ENCODE assay signal across 9 mouse cellular contexts in the genomic region with DNA sequence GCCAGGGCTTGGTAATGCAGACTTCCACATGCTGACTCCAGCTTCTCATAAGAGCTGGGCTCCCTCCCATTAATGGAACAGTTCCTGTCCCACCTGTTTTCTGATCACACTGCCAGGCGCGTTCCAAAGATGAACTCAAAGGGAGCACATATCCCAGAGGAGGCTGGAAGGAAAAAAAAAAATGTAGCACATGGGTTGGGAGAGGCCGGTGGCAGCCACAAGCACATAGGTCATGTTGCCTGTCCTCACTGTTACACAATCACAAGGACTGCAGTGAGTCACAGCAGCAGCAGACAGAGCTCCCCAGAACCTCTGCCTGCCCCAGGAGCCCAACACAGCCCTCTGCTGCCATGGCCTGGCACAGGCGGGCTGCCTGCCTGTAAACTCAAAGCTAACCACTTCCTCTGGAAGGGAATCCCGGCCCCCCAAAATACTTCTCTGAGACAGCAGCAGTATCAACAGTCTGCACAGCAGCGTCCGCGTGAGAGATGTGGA.
DNase-seq lines count a peak whose midpoint lies in the region; ATAC-seq lines count a peak whose summit lies in the region.
"Had no signal": no experiment of that assay in that cellular context is flagged by ENCODE, and none has a peak within 500 bp of the region (broad histone marks: within the 10 kb centered on the region; RNA-seq: fewer than 3 reads in every experiment).

No protein-coding gene starts in this region.

- H3K27ac ChIP-seq in liver, embryonic 12.5 days: no peak overlapping the region
- H3K27ac ChIP-seq in midbrain, embryonic 11.5 days (ENCODE audit: low read depth, low read length): no peak overlapping the region
- H3K27ac ChIP-seq in midbrain, embryonic 14.5 days (replicated peaks; ENCODE audit: low read depth, low read length): no peak overlapping the region
- H3K27ac ChIP-seq: left cerebral cortex, adult 2 months had no signal

- H3K36me3 ChIP-seq in liver, embryonic 12.5 days: no peaks in the 10 kb centered on the region
- H3K36me3 ChIP-seq in midbrain, embryonic 11.5 days (ENCODE audit: control insufficient read depth, insufficient read depth, low read length): no peaks in the 10 kb centered on the region
- H3K36me3 ChIP-seq in midbrain, embryonic 14.5 days (ENCODE audit: control insufficient read depth, insufficient read depth, low read length): no peaks in the 10 kb centered on the region

- H3K4me1 ChIP-seq in liver, embryonic 12.5 days: peaks cover 20% of the 10 kb centered on the region
- no peaks in the 10 kb centered on the region for H3K4me1 ChIP-seq in midbrain, embryonic 11.5 days (ENCODE audit: control insufficient read depth, insufficient read depth, low read length)
- H3K4me1 ChIP-seq in midbrain, embryonic 14.5 days (ENCODE audit: control insufficient read depth, insufficient read depth, low read length): no peaks in the 10 kb centered on the region

- no peak overlapping the region for H3K4me2 ChIP-seq in liver, embryonic 12.5 days
- H3K4me2 ChIP-seq in midbrain, embryonic 11.5 days: no peak overlapping the region
- H3K4me2 ChIP-seq in midbrain, embryonic 14.5 days (ENCODE audit: low read length): no peak overlapping the region

- H3K27me3 ChIP-seq in liver, embryonic 12.5 days (replicated peaks): no peaks in the 10 kb centered on the region
- no peaks in the 10 kb centered on the region for H3K27me3 ChIP-seq in midbrain, embryonic 11.5 days (ENCODE audit: control insufficient read depth, insufficient read depth, low read length)
- H3K27me3 ChIP-seq in midbrain, embryonic 14.5 days (ENCODE audit: control insufficient read depth, insufficient read depth, low read length): no peaks in the 10 kb centered on the region

- no peaks in the 10 kb centered on the region for H3K9me3 ChIP-seq in liver, embryonic 12.5 days (replicated peaks)
- no peaks in the 10 kb centered on the region for H3K9me3 ChIP-seq in midbrain, embryonic 11.5 days (ENCODE audit: control insufficient read depth, low read length)
- peaks cover 8% of the 10 kb centered on the region; the same call in 1 of the 2 replicates for H3K9me3 ChIP-seq in midbrain, embryonic 14.5 days (ENCODE audit: control insufficient read depth, low read length)

- WGBS in liver, embryonic 12.5 days (ENCODE audit: insufficient replicate concordance): 27% methylated on average over 8 of the region's 8 CpGs
- 76% methylated on average over 8 of the region's 8 CpGs for WGBS in midbrain, embryonic 11.5 days
- WGBS in midbrain, embryonic 14.5 days: 85% methylated on average over 8 of the region's 8 CpGs

- H3K4me3 ChIP-seq in liver, embryonic 12.5 days: no peak overlapping the region
- no peak overlapping the region for H3K4me3 ChIP-seq in midbrain, embryonic 11.5 days (ENCODE audit: low read depth, low read length)
- no peak overlapping the region for H3K4me3 ChIP-seq in midbrain, embryonic 14.5 days (replicated peaks; ENCODE audit: low read depth, low read length)
- H3K4me3 ChIP-seq: left cerebral cortex, adult 2 months had no signal

- H3K9ac ChIP-seq in liver, embryonic 12.5 days: no peak overlapping the region
- H3K9ac ChIP-seq in midbrain, embryonic 11.5 days (ENCODE audit: low read length): no peak overlapping the region
- no peak overlapping the region for H3K9ac ChIP-seq in midbrain, embryonic 14.5 days (replicated peaks; ENCODE audit: low read length)

- peak; percentile 99 for ATAC-seq in granulocyte monocyte progenitor cell, adult 5-6 weeks (replicated peaks; ENCODE audit: poor library complexity, severe bottlenecking)
- peak; percentile 63; the same call in 1 of the 2 replicates for ATAC-seq in liver, embryonic 12.5 days
- no peak for ATAC-seq in midbrain, embryonic 11.5 days (ENCODE audit: low FRiP score)
- ATAC-seq in midbrain, embryonic 14.5 days (ENCODE audit: low FRiP score, low TSS enrichment): no peak

- DNase-seq in 416B (ENCODE audit: low read depth): peak; percentile 96
- peak; percentile 94 for DNase-seq in adipocyte (ENCODE audit: low spot score)
- peak; percentile 22 for DNase-seq in right cerebral cortex, postnatal 14 days
- DNase-seq in retina, postnatal 1 day: no peak
- no peak for DNase-seq in midbrain, embryonic 11.5 days (ENCODE audit: low spot score, missing footprints)
- DNase-seq in midbrain, embryonic 14.5 days: no peak

Comparison
In these comparisons a context has a peak if more than half of its experiments do, and no peak if none do; other contexts are left out.
1. DNase-seq: peak in 416B (single experiment), adipocyte (single experiment) and right cerebral cortex, postnatal 14 days (single experiment); none in retina, postnatal 1 day (single experiment), midbrain, embryonic 11.5 days (single experiment) and midbrain, embryonic 14.5 days (single experiment).
2. ATAC-seq: peak in granulocyte monocyte progenitor cell, adult 5-6 weeks (single experiment) and liver, embryonic 12.5 days (single experiment); none in midbrain, embryonic 11.5 days (single experiment) and midbrain, embryonic 14.5 days (single experiment).